Mouse (Mus musculus) heart, embryonic 11.5 days (tissue): ENCODE results near the gene Ilf3. TPM values are rescaled to one million over a fixed set of nuclear protein-coding genes. Genes with fewer than 3 reads are reported as not detected.

ENCODE experiments used
- ATAC-seq: fragments of 200-750 bp; cut with Nextera tagmentation; replicated peaks from 2 replicates; pipeline ENCODE4 v1.8.0; 2017; ENCODE audit warnings: moderate library complexity; ENCODE audit not compliant: insufficient number of reproducible peaks, low FRiP score, low TSS enrichment
- H3K27ac ChIP-seq: fragments of 300-500 bp; sonication (generic); 2 replicates; pipeline ENCODE4 v1.5.1; 2014; ENCODE audit warnings: mild to moderate bottlenecking, low read depth, low read length
- H3K27me3 ChIP-seq: fragments of 300-500 bp; sonication (generic); 2 replicates; pipeline ENCODE4 v1.6.1; 2014; ENCODE audit warnings: mild to moderate bottlenecking, low read length, mixed read lengths; ENCODE audit not compliant: control insufficient read depth, insufficient read depth
- H3K36me3 ChIP-seq: fragments of 300-500 bp; sonication (generic); 2 replicates; pipeline ENCODE4 v1.6.1; 2014; ENCODE audit warnings: mild to moderate bottlenecking, low read length, moderate library complexity, mixed read lengths; ENCODE audit not compliant: control insufficient read depth, insufficient read depth
- H3K4me1 ChIP-seq: fragments of 300-500 bp; sonication (generic); 2 replicates; pipeline ENCODE4 v1.6.1; 2014; ENCODE audit warnings: low read length; ENCODE audit not compliant: control insufficient read depth, insufficient read depth
- H3K4me2 ChIP-seq: fragments of 300-500 bp; sonication (generic); 2 replicates; pipeline ENCODE4 v1.6.1; 2014; ENCODE audit warnings: mild to moderate bottlenecking, moderate library complexity
- H3K4me3 ChIP-seq: fragments of 300-500 bp; sonication (generic); 2 replicates; pipeline ENCODE4 v1.5.1; 2014; ENCODE audit warnings: low read depth, low read length
- H3K9ac ChIP-seq: fragments of 300-500 bp; sonication (generic); 2 replicates; pipeline ENCODE4 v1.6.1; 2014; ENCODE audit warnings: mild to moderate bottlenecking, low read depth, low read length, moderate library complexity
- H3K9me3 ChIP-seq: fragments of 300-500 bp; sonication (generic); replicated peaks from 2 replicates; pipeline ENCODE4 v1.6.1; 2016; ENCODE audit warnings: low read length; ENCODE audit not compliant: control insufficient read depth
- WGBS: fragments of 180-500 bp; shearing (Covaris S2); extraction: QIAGEN DNeasy Blood & Tissue Kit; methylation state at CpG from one replicate; pipeline ENCODE4 v1.1.7; 2014; ENCODE audit not compliant: insufficient replicate concordance; 5-methylcytosine and 5-hydroxymethylcytosine counted together
- polyA plus RNA-seq: library from polyadenylated mRNA; unstranded; fragments of >200 nt; fragmentation: Nextera tagmentation; extraction: Ambion mirVana; gene quantifications from 2 replicates; pipeline ENCODE4 v1.2.1, GENCODE M21; 2014

Ilf3 gene
- polyA plus RNA-seq, 1 experiment from 2014 or later: 120 TPM

- no peak overlapping the region for H3K4me3 ChIP-seq
- H3K27ac ChIP-seq: no peak overlapping the region
- no peaks in the 10 kb centered on the region for H3K9me3 ChIP-seq
- 92% methylated on average over 7 of the region's 7 CpGs for WGBS
- H3K4me1 ChIP-seq: peaks cover 21% of the 10 kb centered on the region
- H3K4me2 ChIP-seq: no peak overlapping the region
- no peak overlapping the region for H3K9ac ChIP-seq
- H3K27me3 ChIP-seq: no peaks in the 10 kb centered on the region
- ATAC-seq: no peak
- H3K36me3 ChIP-seq: no peaks in the 10 kb centered on the region
Measured at GRCm38 (mm10) chr9:21430724-21431123, 63.1 kb downstream of the Ilf3 start.

DNA sequence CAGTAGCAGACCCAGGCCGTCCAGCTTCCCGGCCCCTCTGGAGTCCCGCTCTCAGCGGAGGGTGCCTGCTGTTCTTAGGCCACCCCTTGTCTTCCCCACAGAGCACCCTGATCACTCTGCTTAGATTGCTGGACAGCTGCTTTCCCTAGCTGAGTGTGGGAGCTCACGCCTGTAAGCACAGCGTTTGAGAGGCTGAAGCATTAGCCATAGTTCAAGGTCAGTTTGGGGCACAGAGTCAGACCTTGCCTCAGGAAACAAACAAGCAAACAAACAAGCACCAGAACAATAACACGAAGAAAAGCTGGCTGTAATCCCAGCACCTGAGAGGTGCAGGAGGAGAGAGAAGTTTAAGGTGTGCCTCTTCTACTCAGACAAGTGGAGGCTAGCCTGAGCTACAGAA, 64.4 kb downstream of the Ilf3 start:
- ATAC-seq: no peak
- peaks cover 26% of the 10 kb centered on the region for H3K4me1 ChIP-seq

GRCm38 (mm10) chr9:21433766-21434165, 66.1 kb downstream of the Ilf3 start:
- peaks cover 33% of the 10 kb centered on the region for H3K4me1 ChIP-seq
- H3K9ac ChIP-seq: no peak overlapping the region
- no peaks in the 10 kb centered on the region for H3K9me3 ChIP-seq
- H3K4me3 ChIP-seq: no peak overlapping the region
- 81% methylated on average over 8 of the region's 8 CpGs for WGBS
- no peaks in the 10 kb centered on the region for H3K27me3 ChIP-seq
- no peak overlapping the region for H3K27ac ChIP-seq
- no peak overlapping the region for H3K4me2 ChIP-seq
- no peak for ATAC-seq
- H3K36me3 ChIP-seq: no peaks in the 10 kb centered on the region

More for the DNA sequence above, 64.4 kb downstream of the Ilf3 start:
- Histone ChIP-seq H3K36me3 (no peaks in the 10 kb centered on the region), H3K9ac (no peak overlapping the region), H3K4me3 (no peak overlapping the region), H3K9me3 (no peaks in the 10 kb centered on the region), H3K4me2 (no peak overlapping the region), H3K27me3 (no peaks in the 10 kb centered on the region), H3K27ac (no peak overlapping the region)
- 80% methylated on average over 7 of the region's 7 CpGs for WGBS

DNA sequence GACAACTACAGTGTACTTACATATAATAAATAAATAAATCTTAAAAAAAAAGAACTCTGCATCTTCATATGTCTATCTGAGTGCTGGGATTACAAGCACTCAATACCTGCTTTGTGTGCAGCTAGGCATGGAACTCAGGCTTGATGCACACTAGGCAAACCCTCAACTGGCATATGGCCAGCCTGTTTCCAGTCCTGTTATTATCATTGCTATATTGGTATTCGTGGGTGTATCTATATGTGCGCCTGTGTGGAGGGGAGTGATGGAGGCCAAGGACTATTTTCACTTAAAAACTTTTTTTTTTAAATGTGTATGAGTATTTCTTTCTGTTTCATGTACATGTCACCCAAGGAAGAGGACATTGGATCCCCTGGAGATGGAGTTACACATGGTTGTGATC, 66.7 kb downstream of the Ilf3 start:
- no peak for ATAC-seq

GRCm38 (mm10) chr9:21435777-21436635, 68.3 kb downstream of the Ilf3 start:
- Histone ChIP-seq H3K27ac (peak overlapping the region; percentile 75), H3K9ac (0 out of 2 replicates have a peak overlapping the region, but pooled peaks have one; percentile 28), H3K9me3 (no peaks in the 10 kb centered on the region), H3K4me2 (no peak overlapping the region), H3K36me3 (no peaks in the 10 kb centered on the region), H3K27me3 (no peaks in the 10 kb centered on the region), H3K4me3 (no peak overlapping the region), H3K4me1 (peaks cover 43% of the 10 kb centered on the region)
- WGBS: 76% methylated on average over 7 of the region's 7 CpGs
- ATAC-seq: no peak

More for the DNA sequence above, 66.7 kb downstream of the Ilf3 start:
- H3K36me3 ChIP-seq: no peaks in the 10 kb centered on the region
- no peak overlapping the region for H3K27ac ChIP-seq
- no peaks in the 10 kb centered on the region for H3K27me3 ChIP-seq
- H3K4me3 ChIP-seq: no peak overlapping the region
- H3K4me1 ChIP-seq: peaks cover 40% of the 10 kb centered on the region
- WGBS: 90% methylated on average over 2 of the region's 2 CpGs
- H3K4me2 ChIP-seq: no peak overlapping the region
- no peaks in the 10 kb centered on the region for H3K9me3 ChIP-seq
- no peak overlapping the region for H3K9ac ChIP-seq

DNA sequence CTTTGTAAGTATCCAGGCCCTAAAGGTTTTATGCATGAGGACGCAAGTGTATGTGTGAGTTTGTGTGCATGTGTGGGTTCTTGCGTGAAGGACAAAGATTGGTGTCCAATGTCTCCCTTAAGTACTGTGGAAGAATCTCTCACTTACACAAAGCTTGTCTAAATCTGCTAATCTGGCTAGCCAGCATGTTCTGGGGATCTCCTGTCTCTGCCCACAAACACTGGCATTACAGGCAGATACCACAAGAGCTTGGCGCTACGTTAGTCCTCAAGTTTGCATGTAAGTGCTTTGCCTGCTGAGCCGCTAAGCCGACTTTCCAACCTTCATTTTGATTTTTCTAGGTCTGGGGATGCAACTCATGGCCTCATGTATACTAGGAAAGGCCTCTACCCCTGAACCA, 69.9 kb downstream of the Ilf3 start:
- H3K27ac ChIP-seq: peak overlapping the region; percentile 35; the same call in 1 of the 2 replicates
- H3K4me2 ChIP-seq: no peak overlapping the region
- H3K27me3 ChIP-seq: no peaks in the 10 kb centered on the region
- H3K36me3 ChIP-seq: no peaks in the 10 kb centered on the region
- no peaks in the 10 kb centered on the region for H3K9me3 ChIP-seq
- peaks cover 43% of the 10 kb centered on the region for H3K4me1 ChIP-seq
- H3K9ac ChIP-seq: no peak overlapping the region
- ATAC-seq: no peak
- 93% methylated on average over 6 of the region's 6 CpGs for WGBS
- no peak overlapping the region for H3K4me3 ChIP-seq

DNA sequence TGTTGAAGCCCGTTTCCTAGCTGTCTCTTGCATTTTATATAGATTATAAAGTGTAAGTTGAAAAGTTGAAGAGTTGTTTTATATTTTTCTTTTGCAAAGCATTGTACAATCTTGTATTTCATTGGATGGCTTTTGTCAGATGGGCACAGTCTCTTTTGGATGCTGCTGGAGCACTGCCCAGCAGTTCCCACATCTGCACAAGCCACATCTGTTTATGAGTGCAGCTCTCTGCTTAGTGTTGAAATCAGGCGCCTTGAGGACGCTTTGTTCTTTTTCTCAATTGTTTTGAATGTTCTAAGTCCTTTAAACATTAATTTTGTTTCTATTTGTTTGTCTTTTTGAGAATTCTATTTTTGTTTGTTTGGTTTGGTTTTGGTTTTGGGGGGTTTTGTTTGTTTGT, 70.5 kb downstream of the Ilf3 start:
- Histone ChIP-seq H3K36me3 (no peaks in the 10 kb centered on the region), H3K4me1 (peaks cover 42% of the 10 kb centered on the region), H3K27ac (no peak overlapping the region)

GRCm38 (mm10) chr9:21439456-21439855, 71.8 kb downstream of the Ilf3 start:
- H3K27ac ChIP-seq: no peak overlapping the region
- ATAC-seq: no peak
- WGBS: 71% methylated on average over 3 of the region's 3 CpGs

More for the DNA sequence above, 70.5 kb downstream of the Ilf3 start:
- Histone ChIP-seq H3K27me3 (no peaks in the 10 kb centered on the region), H3K4me3 (no peak overlapping the region), H3K4me2 (no peak overlapping the region), H3K9me3 (no peaks in the 10 kb centered on the region), H3K9ac (no peak overlapping the region)
- WGBS: 63% methylated on average over 3 of the region's 3 CpGs
- no peak for ATAC-seq

DNA sequence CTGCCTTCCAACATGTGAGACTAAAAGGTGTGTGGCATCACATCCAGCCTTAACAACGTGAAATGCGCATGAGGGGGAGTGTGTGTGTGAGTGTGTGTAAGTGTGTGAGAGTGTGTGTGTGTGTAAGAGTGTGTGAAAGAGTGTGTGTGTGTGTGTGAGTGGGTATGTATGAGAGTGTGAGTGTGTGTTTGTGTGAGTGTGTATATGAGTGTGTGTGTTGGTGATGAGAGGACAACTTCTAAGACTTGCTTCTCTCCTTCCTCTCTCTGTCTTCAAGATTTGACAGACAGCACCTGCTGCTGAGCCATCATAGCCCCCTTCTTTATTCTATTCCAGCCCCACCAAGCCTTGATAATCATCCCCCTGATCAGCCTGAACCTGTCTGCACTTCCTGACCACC, 72.2 kb downstream of the Ilf3 start:
- Histone ChIP-seq H3K4me1 (peaks cover 37% of the 10 kb centered on the region), H3K4me2 (no peak overlapping the region), H3K27ac (no peak overlapping the region), H3K9me3 (no peaks in the 10 kb centered on the region), H3K9ac (no peak overlapping the region), H3K4me3 (no peak overlapping the region), H3K36me3 (0 out of 2 replicates have a peak, but pooled peaks cover 2% of the 10 kb centered on the region), H3K27me3 (no peaks in the 10 kb centered on the region)
- 93% methylated on average over 2 of the region's 2 CpGs for WGBS
- no peak for ATAC-seq

More at GRCm38 (mm10) chr9:21439456-21439855, 71.8 kb downstream of the Ilf3 start:
- H3K9me3 ChIP-seq: no peaks in the 10 kb centered on the region
- no peaks in the 10 kb centered on the region for H3K27me3 ChIP-seq
- H3K36me3 ChIP-seq: no peaks in the 10 kb centered on the region
- H3K9ac ChIP-seq: no peak overlapping the region
- H3K4me1 ChIP-seq: peaks cover 37% of the 10 kb centered on the region
- no peak overlapping the region for H3K4me3 ChIP-seq
- H3K4me2 ChIP-seq: no peak overlapping the region
